Mouse (Mus musculus) kidney, postnatal 36 days (tissue): Measurements from ENCODE around the gene Hist1h4j.
A peak's percentile ranks its signal among the peaks of the same experiment; 100 is the strongest.

Experiments used
- DNase-seq, 2 experiments: peaks; one replicate each; pipeline ENCODE4 v3.0.0; 2021 to 2022; ENCODE audit warnings: mixed read lengths in 2 of 2

Hist1h4j gene

DNA sequence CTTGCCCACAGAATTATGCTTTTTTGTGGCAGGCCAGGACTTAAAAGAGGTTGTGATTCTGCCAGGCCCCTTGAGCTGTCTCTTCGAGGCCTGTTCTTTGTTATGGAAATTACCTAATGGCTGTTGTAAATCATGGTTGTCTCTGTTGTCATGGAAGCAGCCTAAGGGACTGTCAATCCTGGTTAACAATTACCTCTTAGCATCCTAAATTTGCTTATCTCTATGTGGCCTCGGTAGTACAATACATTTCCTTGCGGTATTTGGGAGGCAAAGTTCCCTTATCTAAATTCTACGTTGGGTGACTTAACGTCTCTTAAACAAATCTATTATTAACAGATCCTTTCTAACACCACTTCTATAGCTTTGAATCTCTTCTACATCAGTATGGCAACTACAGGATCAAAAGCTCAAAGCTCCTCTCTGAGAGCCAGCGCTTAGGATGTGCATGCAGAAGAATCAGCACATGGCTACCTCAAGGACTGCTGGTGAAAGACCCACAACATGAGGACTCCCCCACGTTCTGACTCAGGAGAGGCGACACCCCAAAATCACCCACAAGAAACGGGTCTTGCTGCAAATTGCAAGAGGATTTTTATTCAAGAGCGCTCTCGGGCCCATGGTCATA, 6.8 kb upstream of the Hist1h4j start:
- no peak for DNase-seq

DNA sequence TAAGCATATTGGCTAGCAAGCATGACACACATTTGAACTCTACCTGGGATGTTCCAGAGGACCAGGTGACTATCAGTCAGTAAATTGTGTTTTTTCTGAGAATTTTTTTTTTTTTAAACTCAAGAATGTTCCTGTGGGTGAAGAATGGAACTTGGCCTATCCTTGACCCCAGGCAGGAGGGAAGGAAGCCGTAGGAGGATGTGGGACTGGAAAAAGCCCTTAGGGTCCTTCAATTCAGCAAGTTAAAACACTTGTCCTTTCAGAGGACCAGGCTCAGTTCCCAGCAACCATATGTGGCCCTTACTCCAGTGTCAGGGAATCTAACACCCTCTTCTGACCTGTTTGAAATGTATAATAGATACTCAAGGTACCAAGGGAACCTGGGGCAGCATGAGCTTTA, 5.3 kb upstream of the Hist1h4j start:
- DNase-seq, result no peak

DNA sequence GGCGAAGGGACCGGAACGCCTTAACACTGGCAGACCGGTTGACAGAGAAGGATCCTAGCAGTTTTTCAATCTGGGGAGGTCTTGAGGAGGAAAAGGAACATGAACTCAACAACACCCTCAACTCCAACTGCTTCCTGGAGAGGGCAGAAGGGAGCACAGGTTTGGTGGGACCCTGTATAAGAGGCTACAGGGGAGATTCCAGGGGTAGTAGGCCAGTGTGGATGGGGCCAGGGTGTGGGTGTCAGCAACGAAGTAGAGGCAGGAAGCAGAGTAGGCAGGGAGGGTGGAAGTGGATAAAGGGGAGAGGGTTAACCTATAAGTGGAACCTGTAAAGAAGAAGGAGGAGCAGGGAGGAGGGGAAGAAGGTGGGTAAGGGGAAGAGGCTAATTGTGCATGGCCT, 1.4 kb upstream of the Hist1h4j start:
- no peak for DNase-seq

DNA sequence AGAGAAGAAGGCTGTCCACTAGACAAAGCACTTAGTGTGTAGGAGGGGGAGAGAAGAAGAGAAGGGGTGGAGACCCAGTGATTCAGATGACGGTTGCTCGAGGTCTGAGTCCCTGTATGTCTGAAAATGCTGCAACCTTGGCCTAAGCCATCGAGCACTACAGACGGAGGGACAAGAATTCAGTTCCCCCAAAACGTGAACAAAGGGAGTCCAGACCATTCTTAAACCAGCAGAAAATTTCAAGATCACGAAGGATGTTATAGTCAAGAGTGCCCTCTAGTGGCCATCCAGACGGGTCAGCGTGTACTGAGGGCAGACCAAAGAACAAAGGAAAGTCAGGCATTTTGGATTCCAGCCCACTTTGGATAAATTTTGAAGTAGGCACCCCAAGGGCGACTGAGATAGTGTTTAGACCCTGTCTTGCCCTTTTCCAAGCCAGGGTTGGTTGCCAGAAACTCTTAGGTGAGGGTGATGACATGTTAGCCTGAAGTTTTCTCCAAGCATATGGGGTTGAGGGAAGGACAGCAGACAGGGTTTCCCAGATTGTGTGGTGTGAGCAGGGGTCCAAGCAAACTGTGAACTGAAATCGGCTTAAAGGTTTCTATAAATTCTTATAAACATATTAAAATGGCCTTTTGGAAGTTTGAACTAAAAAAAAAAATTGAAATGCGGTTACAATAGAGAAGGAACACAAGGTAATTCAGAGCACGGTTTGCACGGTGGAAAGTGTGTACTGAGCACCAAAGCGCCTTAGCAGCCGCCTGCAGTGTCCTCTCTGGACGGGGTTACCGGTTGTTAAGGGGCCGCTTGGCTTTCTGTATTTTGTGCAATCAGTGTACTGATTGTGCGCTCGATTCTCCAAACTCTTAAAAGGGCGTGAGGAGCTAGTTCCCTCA, 606 bp upstream of the Hist1h4j start:
- DNase-seq, result peak; percentile 79 to 82

DNA sequence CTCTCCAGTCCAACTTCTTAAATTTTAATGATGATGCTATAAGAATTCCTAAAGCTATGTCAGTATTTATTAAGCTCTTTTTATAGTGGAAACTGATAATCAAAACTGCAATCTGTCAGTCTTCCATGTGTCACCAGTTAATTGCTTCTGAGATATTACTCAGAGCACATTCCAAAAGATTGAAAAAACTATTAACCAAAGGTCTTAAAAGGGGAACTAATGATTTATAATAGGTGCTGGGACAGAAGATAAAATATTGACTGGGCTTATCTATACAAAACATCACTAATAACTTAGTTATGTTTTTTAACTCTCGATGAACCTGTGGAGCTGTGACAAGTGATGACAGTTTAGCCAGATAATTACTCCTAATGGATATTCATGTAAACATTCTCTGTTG, 10.1 kb downstream of the Hist1h4j start:
- no peak for DNase-seq

DNA sequence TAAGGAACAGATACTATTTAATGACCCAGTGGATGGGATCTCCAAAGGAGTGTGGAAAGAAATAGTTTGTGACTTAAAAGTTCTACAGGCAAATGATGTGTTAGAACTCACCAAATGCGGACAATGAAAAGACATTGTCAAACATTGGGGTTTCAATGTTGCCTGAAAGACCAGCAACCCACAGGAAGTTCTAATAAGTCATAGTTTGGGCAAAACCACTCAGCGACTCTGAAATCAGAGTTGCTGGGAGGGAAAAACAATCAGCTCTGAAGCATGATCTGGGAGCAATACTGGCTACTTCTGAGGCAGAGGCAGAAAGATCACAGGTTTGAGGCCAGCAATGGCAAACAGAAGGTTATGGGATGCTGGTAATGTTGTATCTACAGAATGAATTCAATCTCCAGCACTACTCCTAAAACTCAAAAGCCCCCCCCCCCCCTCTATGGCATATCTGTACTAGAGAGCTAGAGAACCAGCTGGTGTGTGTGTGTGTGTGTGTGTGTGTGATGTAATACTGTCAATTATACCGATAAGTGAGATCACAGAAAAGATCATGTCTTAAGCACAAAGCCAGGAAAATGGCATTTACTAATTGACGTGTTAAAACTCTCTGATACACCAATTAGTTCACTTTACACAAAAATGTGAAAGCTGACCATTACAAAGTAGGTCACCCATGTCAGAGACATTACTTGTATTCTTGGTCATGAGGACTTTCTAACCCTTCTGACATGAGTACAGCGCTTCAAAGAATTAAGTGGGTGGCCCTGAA, 14.7 kb downstream of the Hist1h4j start:
- no peak for DNase-seq

DNA sequence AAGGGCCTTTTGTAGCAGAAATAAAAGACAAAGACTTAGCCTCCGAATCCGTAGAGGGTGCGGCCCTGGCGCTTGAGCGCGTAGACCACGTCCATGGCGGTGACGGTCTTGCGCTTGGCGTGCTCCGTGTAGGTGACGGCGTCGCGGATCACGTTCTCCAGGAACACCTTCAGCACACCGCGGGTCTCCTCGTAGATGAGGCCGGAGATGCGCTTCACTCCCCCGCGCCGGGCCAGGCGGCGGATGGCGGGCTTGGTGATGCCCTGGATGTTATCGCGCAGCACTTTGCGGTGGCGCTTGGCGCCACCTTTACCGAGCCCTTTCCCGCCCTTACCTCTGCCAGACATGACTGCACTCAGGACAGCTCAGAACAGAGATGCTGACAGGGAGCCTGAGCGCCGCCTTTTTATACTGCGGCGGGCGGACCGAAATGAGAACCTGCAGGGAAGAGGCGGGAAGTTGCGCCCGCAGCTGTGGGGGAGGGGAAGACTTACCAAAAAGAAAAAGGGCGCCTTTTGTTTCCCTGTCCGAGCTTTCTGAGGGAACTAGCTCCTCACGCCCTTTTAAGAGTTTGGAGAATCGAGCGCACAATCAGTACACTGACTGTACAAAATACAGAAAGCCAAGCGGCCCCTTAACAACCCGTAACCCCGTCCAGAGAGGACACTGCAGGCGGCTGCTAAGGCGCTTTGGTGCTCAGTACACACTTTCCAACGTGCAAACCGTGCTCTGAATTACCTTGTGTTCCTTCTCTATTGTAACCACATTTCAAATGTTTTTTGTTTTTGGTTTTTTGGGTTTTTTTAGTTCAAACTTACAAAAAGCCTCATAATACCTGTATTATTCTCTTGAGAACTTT, 15.5 kb downstream of the Hist1h4j start, which contains the start of gene Hist1h4k:
Hist1h4k (minus strand) TSS at position 347 of the 859 bp plus-strand sequence.
- peak; percentile 84 to 90 for DNase-seq

DNA sequence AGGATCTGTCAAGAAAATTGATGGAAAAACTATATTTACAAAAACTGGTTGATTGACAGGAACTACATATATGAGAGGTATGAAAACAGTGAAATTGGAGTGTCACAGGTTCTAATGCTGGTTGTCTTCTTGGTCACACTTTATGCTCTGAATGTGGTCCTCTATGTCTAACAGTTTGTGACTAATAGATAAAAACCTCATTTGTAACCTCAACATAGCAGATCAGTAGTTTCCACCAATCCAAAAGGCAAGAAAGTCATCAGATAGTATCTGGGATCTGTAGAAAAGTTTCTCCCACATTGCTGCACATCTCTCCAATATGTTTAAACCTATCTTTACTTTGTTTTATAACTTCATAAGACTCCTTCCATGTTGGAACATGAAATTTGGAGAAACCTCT, 16.6 kb downstream of the Hist1h4j start:
- DNase-seq, result no peak

DNA sequence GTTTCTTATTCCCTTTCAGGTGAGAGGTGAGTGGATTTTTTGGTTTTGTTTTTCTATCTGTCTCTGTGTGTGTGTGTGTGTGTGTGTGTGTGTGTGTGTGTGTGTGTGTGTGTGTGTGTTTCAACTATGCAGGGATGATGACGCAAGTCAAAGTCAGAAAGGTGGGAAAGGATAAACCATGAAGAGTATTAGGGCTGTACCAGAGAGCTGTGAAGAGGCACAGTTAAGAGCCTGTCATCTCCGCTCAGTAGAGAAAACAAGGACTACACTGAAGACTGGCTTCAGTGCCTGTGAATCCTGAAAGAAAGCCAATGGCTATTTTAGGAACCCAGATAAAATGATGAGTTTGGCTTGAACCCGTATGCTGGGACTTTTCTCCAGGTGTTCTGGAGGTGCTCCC, 17.0 kb downstream of the Hist1h4j start:
- DNase-seq, result no peak

DNA sequence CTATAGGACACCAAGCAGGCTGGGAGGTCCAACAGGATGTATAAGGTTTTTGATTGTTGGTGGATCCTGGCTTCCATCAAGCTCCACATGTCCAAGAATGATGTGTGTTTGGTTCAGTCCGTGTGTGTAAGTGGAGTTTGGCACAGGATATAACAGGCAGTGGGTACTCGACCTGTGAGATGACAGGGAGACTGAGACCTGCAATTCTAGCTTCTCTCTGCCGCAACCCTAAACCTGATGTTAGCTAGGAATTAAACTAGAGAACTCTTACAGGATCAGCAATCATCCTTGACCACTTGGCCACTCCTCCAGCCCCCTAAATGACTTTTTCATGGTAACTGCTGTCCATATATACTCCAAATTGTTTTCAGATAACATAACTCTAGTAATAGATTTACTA, 17.5 kb downstream of the Hist1h4j start:
- DNase-seq, result no peak

DNA sequence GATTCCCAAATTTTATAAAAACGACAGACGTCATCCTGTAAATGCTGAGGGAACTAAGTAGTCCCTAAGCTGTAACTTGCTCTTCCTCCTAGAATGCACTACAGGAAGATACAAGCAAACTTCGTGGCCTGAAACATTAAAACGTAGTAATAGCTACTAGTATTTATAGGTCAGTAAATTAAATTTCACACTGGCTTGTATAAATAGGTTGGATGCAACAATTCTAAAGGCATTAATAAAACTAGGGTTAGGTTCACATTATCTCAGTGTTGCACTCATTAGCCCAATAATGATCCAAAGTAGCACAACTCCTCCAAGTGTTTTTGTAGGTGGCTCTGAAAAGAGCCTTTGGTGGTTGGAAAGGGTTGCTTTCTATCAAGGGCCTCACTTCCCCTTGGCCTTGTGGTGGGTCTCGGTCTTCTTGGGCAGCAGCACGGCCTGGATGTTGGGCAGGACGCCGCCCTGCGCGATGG, 18.2 kb downstream of the Hist1h4j start:
- DNase-seq, result no peak

DNA sequence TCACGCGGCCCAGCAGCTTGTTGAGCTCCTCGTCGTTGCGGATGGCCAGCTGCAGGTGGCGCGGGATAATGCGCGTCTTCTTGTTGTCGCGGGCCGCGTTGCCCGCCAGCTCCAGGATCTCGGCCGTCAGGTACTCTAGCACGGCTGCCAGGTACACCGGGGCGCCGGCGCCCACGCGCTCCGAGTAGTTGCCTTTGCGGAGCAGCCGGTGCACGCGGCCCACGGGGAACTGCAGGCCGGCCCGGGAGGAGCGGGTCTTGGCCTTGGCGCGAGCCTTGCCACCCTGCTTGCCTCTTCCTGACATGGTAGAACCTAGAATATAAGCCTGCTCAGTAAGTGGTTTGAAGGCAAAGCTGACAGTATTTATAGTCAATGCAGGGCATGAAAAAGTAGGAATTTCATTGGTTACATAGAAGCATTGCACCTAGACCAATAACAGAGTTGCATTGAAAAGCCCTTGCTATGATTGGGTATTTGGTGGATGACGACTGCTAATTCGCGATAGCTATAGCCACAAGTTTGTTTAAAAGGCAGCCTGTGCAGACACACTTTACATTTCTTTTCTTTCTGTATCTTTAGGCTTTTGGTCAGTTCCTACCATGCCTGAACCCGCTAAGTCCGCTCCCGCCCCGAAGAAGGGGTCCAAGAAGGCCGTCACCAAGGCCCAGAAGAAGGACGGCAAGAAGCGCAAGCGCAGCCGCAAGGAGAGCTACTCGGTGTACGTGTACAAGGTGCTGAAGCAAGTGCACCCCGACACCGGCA, 18.8 kb downstream of the Hist1h4j start, which contains the start of the genes Hist1h2ak and Hist1h2bn:
Hist1h2ak (minus strand) TSS at position 304 of the 762 bp plus-strand sequence.
Hist1h2bn (plus strand) TSS at position 600 of the 762 bp plus-strand sequence.
- DNase-seq, result peak; percentile 47 to 83

DNA sequence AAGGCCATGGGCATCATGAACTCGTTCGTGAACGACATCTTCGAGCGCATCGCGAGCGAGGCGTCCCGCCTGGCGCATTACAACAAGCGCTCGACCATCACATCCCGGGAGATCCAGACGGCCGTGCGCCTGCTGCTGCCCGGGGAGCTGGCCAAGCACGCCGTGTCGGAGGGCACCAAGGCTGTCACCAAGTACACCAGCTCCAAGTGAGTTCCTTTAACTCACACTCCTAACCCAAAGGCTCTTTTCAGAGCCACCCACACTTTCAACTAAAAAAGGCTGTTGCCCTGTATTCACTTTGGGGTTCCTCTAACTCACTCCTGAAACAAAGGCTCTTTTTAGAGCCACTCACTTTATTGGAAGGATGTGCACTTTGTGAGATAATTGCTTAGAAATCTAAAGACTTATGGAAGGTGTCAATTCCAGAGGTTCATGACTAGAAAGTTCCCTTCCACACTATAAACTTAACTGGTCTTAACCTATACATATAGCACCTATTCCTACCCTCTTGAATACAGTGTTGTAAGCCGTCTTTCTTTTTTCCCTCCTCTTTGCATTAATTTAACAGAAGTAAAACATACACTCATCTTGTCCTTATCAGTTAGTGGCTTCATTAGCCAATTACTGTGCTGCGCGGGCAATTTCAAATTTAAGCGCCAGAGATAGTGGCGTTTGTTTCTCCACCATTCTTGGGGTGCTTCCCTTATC, 19.6 kb downstream of the Hist1h4j start:
- peak in 1 of 2 experiments; percentile 48 for DNase-seq

DNA sequence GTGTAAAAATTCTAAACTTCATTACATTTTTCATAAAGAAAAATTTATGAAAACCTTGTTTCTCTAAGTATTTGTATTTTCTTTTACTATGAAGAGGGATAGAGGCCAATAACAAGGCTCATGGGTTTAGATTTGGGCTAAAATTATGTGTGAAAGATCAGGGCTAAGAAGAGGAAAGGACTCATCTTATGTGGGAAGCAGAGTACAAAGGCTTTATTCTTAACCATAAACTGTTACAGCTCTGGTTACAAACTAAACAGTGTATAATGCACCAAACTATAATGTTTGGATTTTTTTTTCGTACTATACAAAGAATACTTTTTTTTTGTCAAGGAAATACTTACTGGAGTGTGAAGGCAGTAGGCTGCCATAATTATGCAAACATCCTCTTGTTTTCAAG, 20.8 kb downstream of the Hist1h4j start:
- no peak for DNase-seq

DNA sequence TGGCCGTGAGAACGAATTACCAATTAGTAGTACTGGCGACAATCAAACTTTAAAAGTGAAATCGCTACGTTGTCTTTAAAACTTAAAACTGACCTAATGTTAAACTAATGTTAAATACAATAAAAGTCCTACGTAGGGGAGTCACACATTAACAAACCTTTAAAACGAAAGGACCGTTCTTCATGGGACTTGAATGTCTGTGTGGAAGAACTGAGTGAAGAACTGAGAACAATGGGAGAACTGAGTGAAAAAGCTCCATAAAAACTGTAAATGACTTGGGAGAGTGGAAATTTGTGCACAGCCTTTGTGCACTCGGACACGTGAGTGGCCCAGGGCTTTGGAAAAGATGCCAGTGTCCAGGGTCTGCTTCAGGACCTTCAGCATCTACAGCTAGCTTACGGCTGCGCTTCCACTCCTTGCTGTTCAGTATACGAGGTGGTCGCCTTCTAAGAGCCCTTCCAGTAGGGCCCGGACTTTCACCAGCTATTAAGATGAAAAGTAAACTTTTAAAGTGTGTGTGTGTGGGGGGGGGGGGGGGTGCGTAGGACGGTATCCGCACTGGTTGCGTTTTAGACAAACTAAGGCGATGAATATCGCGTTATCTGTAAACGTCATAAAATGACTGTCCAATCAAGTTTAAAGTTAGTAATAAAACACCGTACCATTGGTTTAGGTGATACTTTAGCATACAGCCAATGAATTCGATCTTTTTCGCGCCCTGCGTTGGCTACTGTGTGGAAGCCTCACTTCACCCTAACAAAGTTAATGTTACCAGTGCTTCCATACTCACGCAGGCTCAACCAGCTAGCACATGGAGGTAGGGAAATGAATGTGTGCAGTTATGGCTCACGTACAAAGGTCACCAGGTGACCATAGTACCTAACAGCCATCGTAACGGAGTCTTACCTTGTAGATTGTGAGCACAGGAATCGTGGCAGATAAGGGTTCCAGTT, 44.2 kb downstream of the Hist1h4j start:
- peak; percentile 70 to 79 for DNase-seq

DNA sequence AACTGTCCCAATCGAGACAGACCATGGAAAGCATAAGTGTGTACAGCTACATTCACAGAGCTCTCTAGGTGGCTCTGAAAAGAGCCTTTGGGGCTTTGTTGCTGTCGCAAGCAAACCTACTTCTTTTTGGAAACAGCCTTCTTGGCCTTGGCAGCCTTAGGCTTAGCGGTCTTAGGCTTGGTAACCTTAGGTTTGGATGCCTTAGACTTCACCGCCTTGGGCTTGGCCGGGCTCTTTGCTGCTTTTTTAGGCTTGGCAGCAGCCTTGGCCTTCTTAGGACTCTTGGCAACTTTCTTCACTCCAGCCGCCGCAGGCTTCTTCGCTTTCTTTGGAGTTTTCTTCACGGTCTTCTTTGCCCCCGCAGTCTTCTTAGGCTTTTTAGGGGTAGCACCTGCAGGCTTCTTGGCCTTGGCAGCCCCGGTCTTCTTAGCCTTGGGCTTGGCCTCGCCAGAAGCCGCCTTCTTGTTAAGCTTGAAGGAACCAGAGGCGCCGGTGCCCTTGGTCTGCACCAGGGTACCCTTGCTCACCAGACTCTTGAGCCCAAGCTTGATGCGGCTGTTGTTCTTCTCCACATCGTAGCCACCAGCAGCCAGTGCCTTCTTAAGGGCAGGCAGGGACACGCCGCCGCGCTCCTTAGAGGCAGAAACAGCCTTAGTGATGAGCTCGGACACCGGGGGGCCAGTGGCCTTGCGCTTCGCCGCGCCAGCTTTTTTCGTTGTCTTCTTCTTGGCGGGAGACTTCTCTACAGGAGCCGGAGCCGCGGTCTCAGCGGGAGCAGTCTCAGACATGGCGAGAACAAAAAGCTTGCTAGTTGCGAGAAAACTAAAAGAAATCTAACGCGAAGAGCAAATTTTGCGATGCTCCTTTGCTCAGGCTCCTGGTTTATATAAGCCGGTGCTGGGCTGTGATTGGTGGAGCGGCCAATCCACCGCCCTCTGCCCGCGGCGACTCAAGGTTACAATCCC, 45.2 kb downstream of the Hist1h4j start, which contains the start of gene Hist1h1b:
Hist1h1b (minus strand) TSS at position 859 of the 965 bp plus-strand sequence.
- DNase-seq, result peak; percentile 29 to 45

DNA sequence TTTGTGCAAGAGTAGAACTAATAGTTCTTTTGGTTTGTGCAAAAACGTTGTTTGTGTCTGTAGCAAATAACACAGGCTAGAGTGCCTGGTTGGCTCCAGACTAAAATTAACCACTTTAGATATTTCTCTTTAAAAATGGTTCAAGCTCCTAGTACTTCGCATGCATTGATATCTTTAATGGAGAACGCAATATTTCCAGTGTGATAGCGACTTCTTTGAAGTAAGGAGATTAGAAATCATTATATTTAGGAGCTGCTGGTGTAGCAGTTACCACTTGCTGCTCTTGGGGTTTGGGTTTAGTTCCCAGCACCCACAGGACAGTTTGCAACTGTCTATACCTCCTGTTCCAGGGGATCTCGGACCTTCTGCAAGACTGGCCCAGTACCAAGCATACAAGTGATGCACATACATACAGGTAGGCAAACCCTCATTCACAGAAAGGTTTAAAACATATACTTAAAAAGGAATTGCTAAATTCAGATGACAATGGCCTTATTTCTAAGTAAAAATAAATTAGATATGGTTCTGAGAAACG, 46.2 kb downstream of the Hist1h4j start:
- DNase-seq, result no peak

DNA sequence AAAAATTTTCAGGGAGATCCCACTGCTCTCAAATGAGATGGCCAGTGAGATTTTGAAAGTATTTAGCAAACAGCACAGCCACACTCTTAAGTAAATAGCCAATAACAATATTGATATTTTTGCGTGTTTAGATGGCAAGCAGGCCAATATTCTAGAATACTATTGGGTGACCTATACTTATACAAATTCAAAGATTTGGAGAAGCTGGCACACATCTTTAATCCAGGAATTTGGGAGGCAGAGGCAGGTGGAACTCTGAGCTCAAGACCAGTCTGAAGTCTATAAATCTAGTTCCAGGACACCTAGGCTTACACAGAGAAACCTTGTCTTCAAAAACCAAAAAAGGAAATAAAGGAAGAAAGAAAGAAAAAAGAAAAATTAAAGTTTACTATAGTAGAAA, 46.8 kb downstream of the Hist1h4j start:
- DNase-seq, result no peak
